Mouse (Mus musculus): ENCODE results near the gene Ugt1a10.
A peak's percentile ranks its signal among the peaks of the same experiment; 100 is the strongest.
"Not testable (repeated sequence)": the region's sequence is repeated elsewhere in the genome, so short reads cannot be mapped to it uniquely, and the experiment has no call there.

Gene Ugt1a10

GRCm38 (mm10) chr1:88094941-88095492 is 39.8 kb downstream of the Ugt1a10 start, which contains the start of gene Ugt1a7c:
TSS of gene Ugt1a7c (plus strand) at chr1:88095062.
- DNase-seq (ENCODE audit: low spot score) = no peak

- DNase-seq (ENCODE audit: low spot score) = not testable (repeated sequence)
Measured at GRCm38 (mm10) chr1:88098546-88098945, 43.4 kb downstream of the Ugt1a10 start.

GRCm38 (mm10) chr1:88099691-88100090 is 44.5 kb downstream of the Ugt1a10 start:
- peak; percentile 26 for DNase-seq (ENCODE audit: low spot score)

- DNase-seq (ENCODE audit: low spot score) = not testable (repeated sequence)
Measured at GRCm38 (mm10) chr1:88103019-88103418, 47.8 kb downstream of the Ugt1a10 start, which contains the start of gene Ugt1a6b. TSS of gene Ugt1a6b (plus strand) at chr1:88103252.

- DNase-seq (ENCODE audit: low spot score) = not testable (repeated sequence)
Measured at GRCm38 (mm10) chr1:88103697-88104468, 48.7 kb downstream of the Ugt1a10 start.

- DNase-seq (ENCODE audit: low spot score) = no peak
Measured at GRCm38 (mm10) chr1:88104667-88105430, 49.7 kb downstream of the Ugt1a10 start.

GRCm38 (mm10) chr1:88105656-88106055 is 50.5 kb downstream of the Ugt1a10 start:
- DNase-seq (ENCODE audit: low spot score) = no peak

- DNase-seq (ENCODE audit: low spot score) = not testable (repeated sequence)
Measured at GRCm38 (mm10) chr1:88109027-88109557, 53.9 kb downstream of the Ugt1a10 start.

GRCm38 (mm10) chr1:88109604-88110003 is 54.4 kb downstream of the Ugt1a10 start:
- DNase-seq (ENCODE audit: low spot score) = not testable (repeated sequence)

- DNase-seq (ENCODE audit: low spot score) = not testable (repeated sequence)
Measured at GRCm38 (mm10) chr1:88112769-88113168, 57.6 kb downstream of the Ugt1a10 start.

- DNase-seq (ENCODE audit: low spot score) = not testable (repeated sequence)
Measured at GRCm38 (mm10) chr1:88120550-88120949, 65.4 kb downstream of the Ugt1a10 start.

- DNase-seq (ENCODE audit: low spot score) = not testable (repeated sequence)
Measured at GRCm38 (mm10) chr1:88121521-88121920, 66.3 kb downstream of the Ugt1a10 start.

GRCm38 (mm10) chr1:88125827-88126360 is 70.7 kb downstream of the Ugt1a10 start:
- DNase-seq (ENCODE audit: low spot score) = not testable (repeated sequence)

GRCm38 (mm10) chr1:88129091-88129490 is 73.9 kb downstream of the Ugt1a10 start:
- DNase-seq (ENCODE audit: low spot score) = not testable (repeated sequence)

GRCm38 (mm10) chr1:88130223-88130622 is 75.0 kb downstream of the Ugt1a10 start:
- DNase-seq (ENCODE audit: low spot score) = not testable (repeated sequence)

GRCm38 (mm10) chr1:88133908-88134456 is 78.8 kb downstream of the Ugt1a10 start:
- DNase-seq (ENCODE audit: low spot score) = no peak

- peak; percentile 33 for DNase-seq (ENCODE audit: low spot score)
Measured at GRCm38 (mm10) chr1:88134457-88135011, 79.3 kb downstream of the Ugt1a10 start, which contains the start of gene Ugt1a6a. TSS of gene Ugt1a6a (plus strand) at chr1:88134809.

- not testable (repeated sequence) for DNase-seq (ENCODE audit: low spot score)
Measured at GRCm38 (mm10) chr1:88135229-88135904, 80.2 kb downstream of the Ugt1a10 start.

GRCm38 (mm10) chr1:88136646-88137045 is 81.5 kb downstream of the Ugt1a10 start:
- DNase-seq (ENCODE audit: low spot score) = no peak

- DNase-seq (ENCODE audit: low spot score) = no peak
Measured at GRCm38 (mm10) chr1:88137264-88137663, 82.1 kb downstream of the Ugt1a10 start.

GRCm38 (mm10) chr1:88138145-88138544 is 83.0 kb downstream of the Ugt1a10 start:
- no peak for DNase-seq (ENCODE audit: low spot score)
